Mouse (Mus musculus): ENCODE data around the gene Cryzl1. TPM values are rescaled to one million over a fixed set of nuclear protein-coding genes. Genes with fewer than 3 reads are reported as not detected.
A peak's percentile ranks its signal among the peaks of the same experiment; 100 is the strongest.

Cryzl1 gene
- polyA plus RNA-seq, 1 experiment from 2014 or later, result 48.2 TPM

- Histone ChIP-seq H3K4me1 (replicated peaks) (no peaks in the 10 kb centered on the region), H3K9ac (no peak overlapping the region), H3K9me3 (replicated peaks) (no peaks in the 10 kb centered on the region), H3K4me3 (no peak overlapping the region), H3K27me3 (replicated peaks) (no peaks in the 10 kb centered on the region), H3K36me3 (peaks cover 68% of the 10 kb centered on the region), H3K27ac (ENCODE audit: poor library complexity, severe bottlenecking) (no peak overlapping the region), H3K4me2 (no peak overlapping the region)
- no peak for ATAC-seq (ENCODE audit: insufficient number of reproducible peaks, low FRiP score)
- WGBS, result 71% methylated on average over 7 of the region's 7 CpGs
Observed at GRCm38 (mm10) chr16:91710241-91710640, 18.5 kb downstream of the Cryzl1 start.

- Histone ChIP-seq H3K9ac (no peak overlapping the region), H3K27ac (ENCODE audit: poor library complexity, severe bottlenecking) (no peak overlapping the region), H3K9me3 (replicated peaks) (no peaks in the 10 kb centered on the region), H3K4me3 (no peak overlapping the region), H3K27me3 (replicated peaks) (no peaks in the 10 kb centered on the region), H3K36me3 (peaks cover 69% of the 10 kb centered on the region), H3K4me1 (replicated peaks) (no peaks in the 10 kb centered on the region), H3K4me2 (no peak overlapping the region)
- no peak for ATAC-seq (ENCODE audit: insufficient number of reproducible peaks, low FRiP score)
- WGBS, result 78% methylated on average over 14 of the region's 14 CpGs
Observed at GRCm38 (mm10) chr16:91704603-91705340, 24.0 kb downstream of the Cryzl1 start.

GRCm38 (mm10) chr16:91702771-91703188 lies 26.0 kb downstream of the Cryzl1 start:
- Histone ChIP-seq H3K9ac (no peak overlapping the region), H3K36me3 (peaks cover 70% of the 10 kb centered on the region), H3K9me3 (replicated peaks) (no peaks in the 10 kb centered on the region), H3K27me3 (replicated peaks) (no peaks in the 10 kb centered on the region), H3K4me1 (replicated peaks) (no peaks in the 10 kb centered on the region), H3K27ac (ENCODE audit: poor library complexity, severe bottlenecking) (no peak overlapping the region), H3K4me2 (no peak overlapping the region), H3K4me3 (no peak overlapping the region)
- no peak for ATAC-seq (ENCODE audit: insufficient number of reproducible peaks, low FRiP score)
- 74% methylated on average over 3 of the region's 3 CpGs for WGBS

GRCm38 (mm10) chr16:91701908-91702307 lies 26.9 kb downstream of the Cryzl1 start:
- 84% methylated on average over 13 of the region's 13 CpGs for WGBS
- no peak overlapping the region for H3K4me3 ChIP-seq
- H3K36me3 ChIP-seq, result peaks cover 73% of the 10 kb centered on the region
- no peak overlapping the region for H3K9ac ChIP-seq
- H3K27ac ChIP-seq (ENCODE audit: poor library complexity, severe bottlenecking), result no peak overlapping the region
- no peaks in the 10 kb centered on the region for H3K9me3 ChIP-seq (replicated peaks)
- no peaks in the 10 kb centered on the region for H3K27me3 ChIP-seq (replicated peaks)
- no peak overlapping the region for H3K4me2 ChIP-seq
- no peak for ATAC-seq (ENCODE audit: insufficient number of reproducible peaks, low FRiP score)
- H3K4me1 ChIP-seq (replicated peaks), result no peaks in the 10 kb centered on the region

GRCm38 (mm10) chr16:91698995-91699394 lies 29.8 kb downstream of the Cryzl1 start:
- Histone ChIP-seq H3K27me3 (replicated peaks) (no peaks in the 10 kb centered on the region), H3K4me2 (no peak overlapping the region), H3K27ac (ENCODE audit: poor library complexity, severe bottlenecking) (no peak overlapping the region), H3K9ac (no peak overlapping the region), H3K36me3 (peaks cover 69% of the 10 kb centered on the region), H3K4me1 (replicated peaks) (no peaks in the 10 kb centered on the region; the same call in 1 of the 2 replicates), H3K4me3 (no peak overlapping the region), H3K9me3 (replicated peaks) (no peaks in the 10 kb centered on the region)
- no peak for ATAC-seq (ENCODE audit: insufficient number of reproducible peaks, low FRiP score)
- 89% methylated on average over 1 of the region's 1 CpGs for WGBS

- H3K4me1 ChIP-seq (replicated peaks), result no peaks in the 10 kb centered on the region; the same call in 1 of the 2 replicates
- no peaks in the 10 kb centered on the region for H3K9me3 ChIP-seq (replicated peaks)
- no peak overlapping the region for H3K4me2 ChIP-seq
- no peak overlapping the region for H3K4me3 ChIP-seq
- H3K9ac ChIP-seq, result no peak overlapping the region
- H3K36me3 ChIP-seq, result peaks cover 46% of the 10 kb centered on the region
- no peak overlapping the region for H3K27ac ChIP-seq (ENCODE audit: poor library complexity, severe bottlenecking)
- H3K27me3 ChIP-seq (replicated peaks), result no peaks in the 10 kb centered on the region
- WGBS, result 51% methylated on average over 8 of the region's 8 CpGs
- ATAC-seq (ENCODE audit: insufficient number of reproducible peaks, low FRiP score), result no peak
Observed at GRCm38 (mm10) chr16:91695108-91695755, 33.5 kb downstream of the Cryzl1 start.

GRCm38 (mm10) chr16:91694455-91695084 lies 34.2 kb downstream of the Cryzl1 start:
- Histone ChIP-seq H3K9me3 (replicated peaks) (no peaks in the 10 kb centered on the region), H3K4me2 (no peak overlapping the region), H3K4me3 (no peak overlapping the region), H3K9ac (no peak overlapping the region), H3K27ac (ENCODE audit: poor library complexity, severe bottlenecking) (no peak overlapping the region), H3K27me3 (replicated peaks) (no peaks in the 10 kb centered on the region), H3K36me3 (peaks cover 43% of the 10 kb centered on the region), H3K4me1 (replicated peaks) (peaks cover 6% of the 10 kb centered on the region; the same call in 1 of the 2 replicates)
- peak; percentile 81 for ATAC-seq (ENCODE audit: insufficient number of reproducible peaks, low FRiP score)
- 30% methylated on average over 14 of the region's 14 CpGs for WGBS

GRCm38 (mm10) chr16:91689791-91690190 lies 39.0 kb downstream of the Cryzl1 start:
- ATAC-seq (ENCODE audit: insufficient number of reproducible peaks, low FRiP score), result no peak
- WGBS, result 32% methylated on average over 7 of the region's 7 CpGs
- peak overlapping the region; percentile 29; the same call in 1 of the 2 replicates for H3K4me2 ChIP-seq
- H3K27me3 ChIP-seq (replicated peaks), result no peaks in the 10 kb centered on the region
- no peak overlapping the region for H3K4me3 ChIP-seq
- no peaks in the 10 kb centered on the region for H3K9me3 ChIP-seq (replicated peaks)
- H3K9ac ChIP-seq, result 0 out of 2 replicates have a peak overlapping the region, but pooled peaks have one; percentile 25
- H3K27ac ChIP-seq (ENCODE audit: poor library complexity, severe bottlenecking), result no peak overlapping the region
- peaks cover 22% of the 10 kb centered on the region for H3K36me3 ChIP-seq
- peaks cover 18% of the 10 kb centered on the region for H3K4me1 ChIP-seq (replicated peaks)

GRCm38 (mm10) chr16:91688619-91689334 lies 40.0 kb downstream of the Cryzl1 start, which contains the start of gene Donson:
Donson (minus strand) TSS chr16:91688770.
- Histone ChIP-seq H3K4me3 (peak within 1 kb of the TSS; percentile 81), H3K4me2 (peak within 1 kb of the TSS; percentile 91), H3K27me3 (replicated peaks) (no peaks in the 10 kb centered on the region), H3K36me3 (peaks cover 27% of the 10 kb centered on the region), H3K9ac (peak within 1 kb of the TSS; percentile 90), H3K27ac (ENCODE audit: poor library complexity, severe bottlenecking) (peak within 1 kb of the TSS; percentile 90), H3K4me1 (replicated peaks) (peaks cover 18% of the 10 kb centered on the region), H3K9me3 (replicated peaks) (no peaks in the 10 kb centered on the region)
- ATAC-seq (ENCODE audit: insufficient number of reproducible peaks, low FRiP score), result peak; percentile 100
- WGBS, result under 1% methylated on average over 71 of the region's 71 CpGs

GRCm38 (mm10) chr16:91688023-91688618 lies 40.7 kb downstream of the Cryzl1 start:
- Histone ChIP-seq H3K4me1 (replicated peaks) (peaks cover 18% of the 10 kb centered on the region), H3K9ac (peak overlapping the region; percentile 90), H3K36me3 (peaks cover 26% of the 10 kb centered on the region), H3K27ac (ENCODE audit: poor library complexity, severe bottlenecking) (peak overlapping the region; percentile 90), H3K9me3 (replicated peaks) (no peaks in the 10 kb centered on the region), H3K4me3 (peak overlapping the region; percentile 81), H3K27me3 (replicated peaks) (no peaks in the 10 kb centered on the region), H3K4me2 (peak overlapping the region; percentile 91)
- peak; percentile 47 for ATAC-seq (ENCODE audit: insufficient number of reproducible peaks, low FRiP score)
- WGBS, result under 1% methylated on average over 50 of the region's 51 CpGs

All from heart, embryonic 12.5 days (tissue).